Mouse (Mus musculus) thymus, adult 2 months (tissue): ENCODE results near the gene Opcml.

ENCODE experiments used
- CTCF ChIP-seq: fragments of 200-500 bp; IDR thresholded peaks from 2 replicates; pipeline ENCODE4 v1.5.1; 2012; ENCODE audit warnings: mild to moderate bottlenecking, control low read depth, low read length, moderate library complexity, borderline replicate concordance; ENCODE audit not compliant: control insufficient read depth, poor library complexity, insufficient read depth; ENCODE audit errors: extremely low read depth
- POLR2A ChIP-seq: fragments of 200-500 bp; IDR thresholded peaks from 2 replicates; pipeline ENCODE4 v1.6.1; 2012; ENCODE audit warnings: mild to moderate bottlenecking, low read length, control low read depth, moderate library complexity; ENCODE audit not compliant: control insufficient read depth, poor library complexity, insufficient read depth; ENCODE audit errors: extremely low read depth

DNA sequence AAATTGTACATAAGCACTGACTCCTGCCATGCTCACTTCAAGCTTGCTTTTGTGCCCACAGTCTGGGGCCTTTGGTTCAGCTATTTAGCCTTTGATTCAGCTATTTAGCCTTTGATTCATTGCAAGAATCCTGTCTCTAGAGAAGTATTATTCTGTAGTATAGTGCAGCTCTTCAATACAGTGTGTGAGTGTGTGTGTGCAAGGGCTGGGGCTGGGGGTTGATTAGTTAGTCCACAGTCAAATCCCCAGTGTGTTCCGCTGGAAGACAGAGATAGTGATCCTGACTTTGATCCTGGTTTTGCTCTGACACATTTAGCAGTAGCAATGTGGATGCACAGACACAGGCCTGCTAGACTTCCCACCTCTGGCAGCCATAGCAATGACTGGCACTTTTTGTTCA is 797.9 kb downstream of the Opcml start:
- TF ChIP-seq CTCF, result no peak
- no peak for TF ChIP-seq POLR2A
